ENCODE assay signal across 9 mouse cellular contexts in the genomic region with DNA sequence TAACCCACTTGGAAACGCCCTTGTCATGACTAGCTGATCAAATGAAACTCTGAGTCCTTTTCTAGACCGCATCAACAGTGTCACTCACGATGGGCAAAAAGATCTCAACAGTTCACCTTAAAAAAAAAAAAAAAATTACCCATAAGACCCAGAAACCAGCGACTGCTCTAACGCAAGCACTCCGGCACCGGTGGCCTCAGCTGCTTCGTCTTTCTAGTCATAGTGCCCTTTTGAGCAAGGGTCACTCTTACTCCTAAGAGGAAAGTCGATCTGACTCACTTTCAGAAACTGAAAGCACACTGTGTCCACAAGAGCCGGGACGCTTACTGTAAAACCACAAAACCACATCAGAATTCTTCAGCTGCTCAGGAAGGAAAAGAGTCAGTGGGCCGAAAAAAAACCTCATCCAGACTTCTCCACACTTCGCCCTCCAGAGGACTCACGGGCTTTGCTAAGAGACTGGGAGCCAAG. TPM values are rescaled to one million over a fixed set of nuclear protein-coding genes. Genes with fewer than 3 reads are reported as not detected.
DNase-seq lines count a peak whose midpoint lies in the region; ATAC-seq and TF ChIP-seq lines count a peak whose summit lies in the region.
"Had no signal": no experiment of that assay in that cellular context is flagged by ENCODE, and none has a peak within 500 bp of the region (broad histone marks: within the 10 kb centered on the region; RNA-seq: fewer than 3 reads in every experiment).

No protein-coding gene starts in this region.

- H3K4me1 ChIP-seq in liver, embryonic 13.5 days (replicated peaks): peaks cover 10% of the 10 kb centered on the region; the same call in 1 of the 2 replicates
- H3K4me1 ChIP-seq in hindbrain, embryonic 10.5 days (replicated peaks): no peaks in the 10 kb centered on the region
- H3K4me1 ChIP-seq: forebrain, embryonic 13.5 days had no signal

- H3K36me3 ChIP-seq in liver, embryonic 13.5 days: no peaks in the 10 kb centered on the region
- no peaks in the 10 kb centered on the region for H3K36me3 ChIP-seq in hindbrain, embryonic 10.5 days

- no peak for TF ChIP-seq CTCF in gastrocnemius, adult 2 months (IDR thresholded peaks at IDR 0.05)

- no peak for DNase-seq in gastrocnemius, adult 2 months
- no peak for DNase-seq in gastrocnemius, adult 18-20 months (ENCODE audit: low spot score)
- peak; percentile 78 for DNase-seq in 3134 (ENCODE audit: extremely low read depth, insufficient read length, low spot score)
- DNase-seq in adipocyte (ENCODE audit: low spot score): peak; percentile 12
- DNase-seq in liver, embryonic 13.5 days: no peak
- no peak for DNase-seq in cerebellum, postnatal 36 days
- no peak for DNase-seq in hindbrain, embryonic 10.5 days (ENCODE audit: low spot score)
- no peak for DNase-seq in left cerebral cortex, adult 9 months (ENCODE audit: low spot score in 2 of 2)

- H3K27ac ChIP-seq in gastrocnemius, adult 2 months: peak overlapping the region; percentile 28; the same call in 1 of the 2 replicates
- no peak overlapping the region for H3K27ac ChIP-seq in liver, embryonic 13.5 days
- no peak overlapping the region for H3K27ac ChIP-seq in hindbrain, embryonic 10.5 days
- H3K27ac ChIP-seq: forebrain, embryonic 13.5 days had no signal

- H3K27me3 ChIP-seq in liver, embryonic 13.5 days: peaks cover 6% of the 10 kb centered on the region
- no peaks in the 10 kb centered on the region for H3K27me3 ChIP-seq in hindbrain, embryonic 10.5 days (ENCODE audit: insufficient read depth, poor library complexity, severe bottlenecking)
- H3K27me3 ChIP-seq: forebrain, embryonic 13.5 days had no signal

- no peak overlapping the region for H3K9ac ChIP-seq in liver, embryonic 13.5 days
- H3K9ac ChIP-seq: forebrain, embryonic 13.5 days had no signal

- peak overlapping the region; percentile 44 for H3K4me3 ChIP-seq in gastrocnemius, adult 2 months
- peak overlapping the region; percentile 29; the same call in 1 of the 2 replicates for H3K4me3 ChIP-seq in liver, embryonic 13.5 days (replicated peaks)
- H3K4me3 ChIP-seq in hindbrain, embryonic 10.5 days: no peak overlapping the region
- H3K4me3 ChIP-seq: forebrain, embryonic 13.5 days had no signal

- intact Hi-C loops in gastrocnemius, adult 2 months (cut with DNase I): no loop called here

- peak overlapping the region; percentile 44 for H3K4me2 ChIP-seq in liver, embryonic 13.5 days
- H3K4me2 ChIP-seq: forebrain, embryonic 13.5 days had no signal

- WGBS in liver, embryonic 13.5 days (ENCODE audit: insufficient replicate concordance): 18% methylated on average over 14 of the region's 14 CpGs
- WGBS in hindbrain, embryonic 10.5 days: 84% methylated on average over 14 of the region's 14 CpGs

- H3K9me3 ChIP-seq in liver, embryonic 13.5 days (replicated peaks): no peaks in the 10 kb centered on the region
- H3K9me3 ChIP-seq in hindbrain, embryonic 10.5 days: no peaks in the 10 kb centered on the region
- H3K9me3 ChIP-seq: forebrain, embryonic 13.5 days had no signal

- no peak for ATAC-seq in liver, embryonic 13.5 days (ENCODE audit: low read depth)
- ATAC-seq: forebrain, embryonic 13.5 days had no signal

RNA-seq across cellular contexts. Expression of a gene that starts 53.5 kb away (rescaled TPM):
- not detected for total RNA-seq in gastrocnemius, adult 2 months (2021)
- not detected for total RNA-seq in gastrocnemius, adult 18-20 months (2021)
- polyA plus RNA-seq in liver, embryonic 13.5 days (2015; fragmentation: Nextera tagmentation; extraction: Ambion mirVana): not detected in 2 replicates
- polyA plus RNA-seq in hindbrain, embryonic 10.5 days (2016; fragmentation: Nextera tagmentation; extraction: Ambion mirVana): not detected in 2 replicates
- polyA plus RNA-seq: forebrain, embryonic 13.5 days had no signal

Comparison
In these comparisons a context has a peak if more than half of its experiments do, and no peak if none do; other contexts are left out.
1. DNase-seq: peak in 3134 (single experiment) and adipocyte (single experiment); none in gastrocnemius, adult 2 months (single experiment), gastrocnemius, adult 18-20 months (single experiment), liver, embryonic 13.5 days (single experiment), cerebellum, postnatal 36 days (0 of 2), hindbrain, embryonic 10.5 days (single experiment) and left cerebral cortex, adult 9 months (0 of 2).